Mouse (Mus musculus) erythroblast, embryonic 14.5 days (primary cell): Measurements from ENCODE around the gene Polr2l.

Experiments used
- GATA1 ChIP-seq: IDR thresholded peaks from 2 replicates; pipeline ENCODE4 v1.6.1; 2012; ENCODE audit warnings: low read length, inconsistent platforms, mixed read lengths
- TAL1 ChIP-seq: IDR thresholded peaks from 3 replicates; pipeline ENCODE4 v1.6.1; 2012; ENCODE audit warnings: low read length, inconsistent platforms, mixed read lengths

- no peak for TF ChIP-seq GATA1
- no peak for TF ChIP-seq TAL1
These were observed 44.9 kb downstream of the Polr2l start for GRCm38 (mm10) chr7:141429840-141430584.
